Mouse (Mus musculus) adrenal gland, adult 2 months (tissue): ENCODE results near the gene Nup188. TPM values are rescaled to one million over a fixed set of nuclear protein-coding genes. Genes with fewer than 3 reads are reported as not detected.

ENCODE experiments used
- DNase-seq: peaks from one replicate; pipeline ENCODE4 v3.0.0; 2021
- microRNA-seq, 2 experiments: library from miRNA; unstranded; fragments of <30 nt; microRNA quantifications; one replicate each; pipeline ENCODE4 v1.2.0; 2021
- polyA plus RNA-seq: library from polyadenylated mRNA; depleted of rRNA; stranded (reverse); fragments of >200 nt; gene quantifications from 2 replicates; pipeline ENCODE4 v1.2.3, GENCODE M21; 2012; rRNA removed
- total RNA-seq, 2 experiments: library from RNA; stranded (reverse); gene quantifications; 2 replicates each; pipeline ENCODE4 v1.2.3; 2021

The Nup188 gene
- total and polyA plus RNA-seq, 3 experiments, result 24.9 to 66.6 (median 31.1) TPM

DNA sequence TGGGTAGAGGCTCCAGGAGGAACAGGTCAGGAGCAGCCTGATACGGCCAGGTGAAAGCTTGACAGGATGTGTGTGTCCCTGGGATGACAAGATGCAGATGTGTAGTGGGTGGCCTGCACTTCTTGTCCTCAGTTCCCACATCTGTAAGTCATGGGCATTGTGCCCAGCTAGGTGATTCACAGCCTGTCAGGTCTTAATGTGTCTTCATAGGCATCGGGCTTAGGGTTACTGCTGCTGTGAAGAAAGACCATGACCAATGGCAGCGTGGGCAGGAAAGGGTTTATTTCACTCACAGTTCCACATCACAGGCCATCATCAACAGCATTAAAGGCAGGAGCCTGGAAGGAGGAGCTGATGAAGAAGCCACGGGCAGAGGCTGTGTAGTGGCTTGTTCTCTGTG lies 99.4 kb downstream of the Nup188 start:
- DNase-seq, result no peak

DNA sequence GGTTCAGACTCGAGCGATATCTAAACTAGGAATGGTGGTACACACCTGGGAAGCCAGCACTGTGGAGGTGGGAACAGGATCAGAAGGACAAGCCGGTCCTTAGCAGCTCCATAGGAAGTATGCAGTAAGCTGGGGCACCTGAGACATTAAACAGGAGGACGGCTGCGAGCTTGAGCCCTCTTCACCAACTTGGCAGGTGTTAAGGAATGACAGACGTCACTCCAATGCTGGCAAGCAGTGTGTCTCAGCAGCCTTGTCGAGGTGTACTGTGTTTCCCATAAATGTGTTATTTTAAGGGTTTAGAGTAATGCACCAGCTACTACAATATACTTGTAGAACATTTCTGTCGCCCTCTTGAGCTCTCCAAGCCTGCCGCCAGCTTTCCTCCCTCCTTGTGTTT lies 100.7 kb downstream of the Nup188 start:
- DNase-seq, result no peak

DNA sequence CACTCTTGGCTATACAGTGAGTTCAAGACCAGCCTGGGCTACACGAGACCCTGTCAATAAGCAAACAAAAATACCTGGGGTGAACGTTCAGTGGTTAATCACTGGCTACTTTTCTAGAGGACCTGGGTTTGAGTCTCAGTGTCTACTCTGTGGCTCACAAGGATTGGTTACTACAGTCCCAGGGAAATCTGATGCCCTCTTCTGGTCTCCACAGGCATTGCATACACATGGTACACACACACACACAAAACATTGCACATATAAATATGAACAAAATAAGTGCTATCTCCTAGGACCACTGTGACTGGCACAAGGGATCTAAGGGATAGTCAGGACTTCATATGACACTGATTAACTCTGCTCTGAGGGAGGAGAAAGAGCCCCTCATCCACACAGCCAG lies 102.8 kb downstream of the Nup188 start:
- no peak for DNase-seq

DNA sequence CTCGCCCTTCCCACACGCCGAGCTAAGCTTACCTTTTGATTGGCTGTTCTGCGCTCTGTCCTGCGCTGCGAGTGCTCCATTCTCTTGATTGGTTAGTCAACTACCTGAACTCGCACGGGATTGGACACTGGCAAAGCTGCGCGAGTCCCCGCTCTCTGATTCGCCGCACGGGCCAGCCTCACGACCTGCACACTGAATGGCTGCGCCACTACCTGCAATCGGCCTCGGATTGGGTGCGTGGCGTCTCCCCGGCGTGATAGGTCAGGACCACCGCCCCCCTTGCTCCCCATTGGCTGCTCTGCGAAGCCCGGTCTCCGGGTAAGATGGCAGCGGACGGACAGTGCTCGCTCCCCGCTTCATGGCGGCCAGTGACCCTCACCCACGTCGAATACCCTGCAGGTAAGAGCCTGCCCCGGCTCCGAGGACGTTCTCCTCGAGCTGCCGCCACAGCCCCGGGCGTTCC lies 105.9 kb downstream of the Nup188 start, which contains the start of gene Dolpp1:
Dolpp1 (plus strand) TSS at position 141 of the 463 bp plus-strand sequence.
- peak; percentile 98 for DNase-seq

DNA sequence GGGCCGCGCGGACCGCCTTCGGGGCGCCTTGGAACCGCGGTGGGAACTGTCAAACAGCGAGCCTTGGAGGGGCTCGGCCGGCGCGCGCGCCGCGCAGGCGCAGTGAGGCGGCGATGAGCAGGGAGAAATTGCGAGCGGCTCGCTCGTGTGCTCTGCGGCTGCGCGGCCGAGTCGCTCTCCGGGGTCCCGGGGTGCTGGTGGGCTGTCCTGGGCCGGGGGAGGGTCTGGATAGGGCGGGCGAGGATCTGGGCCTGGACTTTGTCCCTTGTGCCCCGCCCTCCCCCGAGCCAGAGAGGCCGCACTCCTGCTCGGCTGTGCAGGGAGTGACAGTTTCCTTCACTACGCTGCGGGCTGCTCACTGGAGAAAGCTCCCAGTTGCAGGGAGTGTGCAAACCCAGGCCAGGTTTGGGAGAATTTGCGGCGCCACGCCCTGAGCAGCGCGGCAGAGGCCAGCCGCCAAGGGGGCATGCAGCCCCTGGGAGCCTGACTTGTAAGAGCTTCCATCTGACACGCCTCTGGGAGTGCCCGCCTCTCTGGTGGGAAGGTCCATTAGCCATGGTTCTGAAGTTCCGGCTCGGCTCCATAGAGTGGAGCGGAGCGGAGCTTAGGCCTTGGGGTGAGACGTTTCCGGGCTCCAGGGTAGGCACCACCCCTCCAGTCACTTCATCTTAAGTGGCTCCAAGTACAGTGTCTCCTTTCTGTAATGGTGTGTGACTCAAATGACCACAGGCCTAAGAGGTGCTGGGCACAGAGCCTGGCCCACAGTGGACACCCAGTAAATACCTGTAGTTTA lies 106.6 kb downstream of the Nup188 start:
- peak; percentile 91 for DNase-seq

DNA sequence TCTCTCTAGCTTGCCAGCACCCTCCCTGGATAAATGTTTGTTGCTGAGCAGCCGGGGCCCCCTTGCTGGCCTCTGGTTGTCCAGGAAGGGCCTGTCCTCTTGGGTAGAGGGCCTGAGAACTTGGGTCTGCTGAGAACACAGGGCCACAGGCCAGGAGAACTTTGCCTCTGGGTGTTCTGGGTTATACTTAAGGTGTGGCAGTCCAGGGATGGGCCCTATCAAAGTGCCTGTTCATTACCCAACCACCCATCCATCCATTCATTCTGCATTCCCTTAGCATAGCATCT lies 107.1 kb downstream of the Nup188 start:
- DNase-seq, result no peak

Small RNAs within 50 kb of the gene (microRNA-seq; reads per million reads assigned to microRNA genes)
- 0 reads per million in 2 experiments for gene Gm47292

Other genes with a start within 250 kb of the Nup188 start
- 10 to 100 TPM; 14.7 to 22.0 TPM for gene Wdr34, start 237.5 kb upstream of the Nup188 start, total RNA-seq
- 59.2 and 62.5 TPM in 2 replicates for gene Wdr34, start 237.5 kb upstream of the Nup188 start, polyA plus RNA-seq
- gene Set, start 229.0 kb upstream of the Nup188 start, total RNA-seq, result 100 to 1,000 TPM; 202 to 236 TPM
- gene Set, start 229.0 kb upstream of the Nup188 start, polyA plus RNA-seq, result 94.3 and 101 TPM in 2 replicates
- gene Pkn3, start 208.7 kb upstream of the Nup188 start, total RNA-seq, result 1 to 10 TPM; 4.7 to 6.2 TPM
- 5.5 and 8.8 TPM in 2 replicates for gene Pkn3, start 208.7 kb upstream of the Nup188 start, polyA plus RNA-seq
- 10 to 100 TPM; 16.2 to 18.9 TPM for gene Zdhhc12, start 192.7 kb upstream of the Nup188 start, total RNA-seq
- gene Zdhhc12, start 192.7 kb upstream of the Nup188 start, polyA plus RNA-seq, result 120 and 123 TPM in 2 replicates
- 10 to 100 TPM; 35.0 to 40.2 TPM for gene Zer1, start 161.8 kb upstream of the Nup188 start, total RNA-seq
- gene Zer1, start 161.8 kb upstream of the Nup188 start, polyA plus RNA-seq, result 91.0 and 95.5 TPM in 2 replicates
- 10 to 100 TPM; 47.8 to 55.2 TPM for gene Tbc1d13, start 152.7 kb upstream of the Nup188 start, total RNA-seq
- gene Tbc1d13, start 152.7 kb upstream of the Nup188 start, polyA plus RNA-seq, result 60.2 and 69.7 TPM in 2 replicates
- gene Endog, start 114.9 kb upstream of the Nup188 start, total RNA-seq, result 10 to 100 TPM; 29.2 to 42.5 TPM
- gene Endog, start 114.9 kb upstream of the Nup188 start, polyA plus RNA-seq, result 134 and 158 TPM in 2 replicates
- 10 to 100 TPM; 18.7 to 23.6 TPM for gene Spout1, start 107.9 kb upstream of the Nup188 start, total RNA-seq
- 28.5 and 36.4 TPM in 2 replicates for gene Spout1, start 107.9 kb upstream of the Nup188 start, polyA plus RNA-seq
- 10 to 100 TPM; 22.1 to 23.9 TPM for gene Kyat1, start 80.5 kb upstream of the Nup188 start, total RNA-seq
- 28.7 and 37.3 TPM in 2 replicates for gene Kyat1, start 80.5 kb upstream of the Nup188 start, polyA plus RNA-seq
- 10 to 100 TPM; 59.3 to 65.7 TPM for gene Lrrc8a, start 48.7 kb upstream of the Nup188 start, total RNA-seq
- 40.5 and 44.8 TPM in 2 replicates for gene Lrrc8a, start 48.7 kb upstream of the Nup188 start, polyA plus RNA-seq
- 1 to 10 TPM in 1 of 2 experiments, under 1 TPM in 1; 0.97 to 1.9 TPM for gene Gm28035, start 45.8 kb upstream of the Nup188 start, total RNA-seq
- gene Gm28035, start 45.8 kb upstream of the Nup188 start, polyA plus RNA-seq, result 14.0 and 15.0 TPM in 2 replicates
- gene Phyhd1, start 20.2 kb upstream of the Nup188 start, total RNA-seq, result 10 to 100 TPM; 17.5 to 18.0 TPM
- 8.5 and 18.3 TPM in 2 replicates for gene Phyhd1, start 20.2 kb upstream of the Nup188 start, polyA plus RNA-seq
- gene Gm28038, start 5.4 kb upstream of the Nup188 start, total RNA-seq, result not detected
- not detected in 2 replicates for gene Gm28038, start 5.4 kb upstream of the Nup188 start, polyA plus RNA-seq
- gene Dolk, start 63 bp upstream of the Nup188 start, total RNA-seq, result 10 to 100 TPM; 39.5 to 61.5 TPM
- gene Dolk, start 63 bp upstream of the Nup188 start, polyA plus RNA-seq, result 39.0 and 42.2 TPM in 2 replicates
- 10 to 100 TPM; 74.8 to 80.1 TPM for gene Sh3glb2, start 72.9 kb downstream of the Nup188 start, total RNA-seq
- gene Sh3glb2, start 72.9 kb downstream of the Nup188 start, polyA plus RNA-seq, result 270 and 325 TPM in 2 replicates
- gene Miga2, start 77.8 kb downstream of the Nup188 start, total RNA-seq, result 100 to 1,000 TPM in 1 of 2 experiments, 10 to 100 TPM in 1; 71.7 to 111 TPM
- 55.8 and 68.1 TPM in 2 replicates for gene Miga2, start 77.8 kb downstream of the Nup188 start, polyA plus RNA-seq
- gene Dolpp1, start 105.9 kb downstream of the Nup188 start, total RNA-seq, result 10 to 100 TPM; 16.5 to 21.9 TPM
- 70.6 and 82.0 TPM in 2 replicates for gene Dolpp1, start 105.9 kb downstream of the Nup188 start, polyA plus RNA-seq
- 100 to 1,000 TPM; 216 to 274 TPM for gene Crat, start 129.4 kb downstream of the Nup188 start, total RNA-seq
- gene Crat, start 129.4 kb downstream of the Nup188 start, polyA plus RNA-seq, result 326 and 448 TPM in 2 replicates
- 100 to 1,000 TPM; 124 to 147 TPM for gene Ptpa, start 129.6 kb downstream of the Nup188 start, total RNA-seq
- 235 and 242 TPM in 2 replicates for gene Ptpa, start 129.6 kb downstream of the Nup188 start, polyA plus RNA-seq
- gene Ier5l, start 187.8 kb downstream of the Nup188 start, total RNA-seq, result 1 to 10 TPM; 2.4 to 7.8 TPM
- gene Ier5l, start 187.8 kb downstream of the Nup188 start, polyA plus RNA-seq, result 30.6 and 39.4 TPM in 2 replicates